Mouse (Mus musculus) skeletal muscle tissue, adult 2 months (tissue): ENCODE measurements around the gene 9930111J21Rik1.
A peak's percentile ranks its signal among the peaks of the same experiment; 100 is the strongest.
"Not testable (repeated sequence)": the region's sequence is repeated elsewhere in the genome, so short reads cannot be mapped to it uniquely, and the experiment has no call there.

ENCODE experiments used
- DNase-seq: peaks from one replicate; pipeline ENCODE4 v3.0.0-alpha.2; 2012; ENCODE audit warnings: low read depth, low spot score

9930111J21Rik1 gene

DNA sequence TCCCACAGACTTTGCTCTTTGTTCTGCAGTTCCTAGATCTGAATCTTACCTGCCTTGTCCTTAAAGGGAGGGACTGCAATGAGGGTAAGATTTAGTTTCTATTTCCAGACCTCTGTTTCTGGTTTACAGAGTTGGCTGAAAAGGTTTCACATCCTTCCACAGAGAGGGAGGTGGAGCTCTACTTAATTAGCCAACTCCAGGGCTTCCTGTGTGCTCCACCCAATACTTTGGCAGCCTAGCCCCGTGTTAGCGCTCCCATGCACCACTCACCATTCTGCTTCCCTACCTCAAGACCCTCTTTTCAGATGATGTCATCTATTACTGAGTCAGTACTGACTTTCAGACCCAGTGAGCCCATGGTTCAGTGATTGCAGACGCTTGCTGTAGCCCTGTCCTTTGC lies at the start of gene 9930111J21Rik1:
9930111J21Rik1 (minus strand) TSS at position 148 of the 400 bp plus-strand sequence.
- not testable (repeated sequence) for DNase-seq

DNA sequence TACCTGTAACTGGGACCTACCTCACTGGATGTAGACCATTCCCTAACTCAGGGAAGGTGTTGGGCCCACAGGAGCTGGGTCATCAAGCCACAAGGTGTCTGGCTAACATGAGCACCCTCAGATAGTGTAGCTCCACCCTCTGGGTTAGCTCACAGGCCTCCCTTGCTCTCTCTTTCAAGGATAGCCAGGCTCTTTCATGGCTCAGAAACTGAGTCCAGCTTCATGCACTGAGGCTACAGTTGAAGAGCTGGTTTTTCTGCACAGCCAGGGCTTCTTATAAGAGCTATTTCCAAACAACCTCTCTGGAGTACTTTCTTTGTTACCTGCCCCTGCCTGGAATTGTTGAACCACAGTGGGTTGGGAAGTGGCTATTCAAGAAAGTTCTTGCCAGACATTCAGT lies 32.9 kb upstream of the 9930111J21Rik1 start:
- DNase-seq: not testable (repeated sequence)

DNA sequence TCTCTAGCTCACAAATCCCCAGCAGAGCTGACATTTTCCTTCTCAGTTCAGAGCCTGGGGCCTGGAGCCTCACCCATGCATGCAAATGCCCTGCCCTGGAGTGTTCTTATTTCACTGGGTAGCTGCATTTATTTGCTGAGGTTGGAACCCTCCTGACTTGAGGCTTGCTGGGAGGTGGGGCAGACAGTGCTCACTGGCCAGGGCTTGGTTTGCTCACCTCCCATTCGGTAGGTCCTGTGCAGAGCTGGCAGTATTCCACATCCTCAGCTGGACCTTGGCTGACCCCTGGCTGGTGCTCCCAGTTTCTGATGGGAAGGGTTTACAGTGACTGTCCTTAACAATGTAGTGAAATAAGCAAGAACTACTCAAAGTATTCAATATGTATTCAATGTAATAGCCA lies 27.6 kb upstream of the 9930111J21Rik1 start:
- DNase-seq: not testable (repeated sequence)

DNA sequence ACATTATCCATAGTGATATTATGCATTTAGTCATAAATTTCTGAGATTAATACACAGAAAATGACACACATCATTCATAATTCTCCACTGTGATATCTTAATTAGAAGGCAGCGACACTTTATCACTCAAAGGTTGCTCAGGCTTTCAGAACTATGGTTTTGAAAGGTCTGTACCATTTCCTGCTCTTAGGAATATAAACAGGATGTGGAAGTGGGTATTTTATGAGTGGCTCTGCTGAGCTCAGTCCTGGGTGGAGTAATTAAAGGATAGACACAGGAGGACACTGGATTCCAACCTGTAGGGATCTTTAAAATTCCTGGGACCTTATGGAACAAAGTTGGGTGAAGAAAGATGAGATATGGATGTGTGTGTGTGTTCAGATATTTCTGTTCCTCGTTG lies 27.1 kb upstream of the 9930111J21Rik1 start:
- not testable (repeated sequence) for DNase-seq

DNA sequence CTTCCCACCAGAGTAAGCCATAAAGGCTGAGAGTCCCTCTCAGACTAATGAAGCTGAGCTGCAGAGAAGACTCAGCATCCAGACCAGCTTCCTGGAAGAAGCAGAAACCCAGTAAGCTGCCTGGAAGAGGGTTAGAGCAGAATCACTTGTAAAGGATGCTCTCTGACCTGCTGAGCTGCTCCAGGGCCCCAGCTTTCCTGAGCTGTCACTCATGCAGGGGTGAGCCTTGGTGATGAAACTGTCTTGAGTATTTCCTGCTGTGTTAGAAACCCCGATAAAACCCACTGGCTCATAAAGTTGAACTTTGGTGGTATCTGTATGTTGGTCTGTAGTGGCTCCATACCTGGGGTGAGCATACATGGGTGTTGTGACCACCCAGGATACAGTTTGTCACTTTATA lies 21.2 kb upstream of the 9930111J21Rik1 start:
- not testable (repeated sequence) for DNase-seq

DNA sequence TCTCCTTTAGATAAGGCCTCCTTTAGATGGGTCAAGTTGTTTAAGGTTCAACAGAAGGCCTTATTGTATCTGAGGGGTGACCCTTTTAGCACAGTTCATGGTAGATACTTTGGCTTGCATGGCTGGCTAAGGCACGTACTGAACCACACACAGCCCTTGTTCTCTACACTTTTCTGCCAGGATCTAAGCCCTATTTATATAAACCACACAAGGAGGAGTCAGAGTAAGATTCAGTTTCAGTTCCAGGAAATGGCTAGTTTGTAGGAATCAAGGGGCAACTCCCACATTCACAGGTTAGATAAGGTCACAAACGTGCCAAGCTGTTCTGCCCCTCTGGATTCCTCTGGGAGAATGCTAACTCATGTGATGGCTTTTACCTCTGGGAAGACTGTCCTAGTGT lies 14.8 kb upstream of the 9930111J21Rik1 start, which contains the start of gene Tgtp1:
Tgtp1 (minus strand) TSS at position 155 of the 400 bp plus-strand sequence.
- not testable (repeated sequence) for DNase-seq

DNA sequence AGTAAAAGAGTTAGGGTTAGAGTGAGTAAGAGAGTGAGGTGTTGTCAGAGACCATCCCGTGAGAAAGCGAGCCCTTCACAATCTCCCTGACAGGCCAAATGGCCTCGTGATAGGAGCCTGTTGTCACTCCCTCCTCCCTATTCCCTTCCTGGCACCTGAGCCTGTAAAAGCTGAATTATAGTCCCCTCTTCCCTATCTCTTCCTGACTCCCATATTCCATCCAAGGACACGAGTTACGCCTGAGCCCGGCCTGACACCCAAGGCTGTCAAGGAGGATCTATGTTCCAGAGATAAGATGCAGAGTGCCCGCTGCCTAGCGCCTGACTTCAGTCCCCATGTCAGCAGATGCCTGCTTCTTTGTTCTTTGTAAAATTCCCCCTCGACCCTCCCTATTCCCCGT lies 14.1 kb upstream of the 9930111J21Rik1 start:
- DNase-seq: not testable (repeated sequence)

DNA sequence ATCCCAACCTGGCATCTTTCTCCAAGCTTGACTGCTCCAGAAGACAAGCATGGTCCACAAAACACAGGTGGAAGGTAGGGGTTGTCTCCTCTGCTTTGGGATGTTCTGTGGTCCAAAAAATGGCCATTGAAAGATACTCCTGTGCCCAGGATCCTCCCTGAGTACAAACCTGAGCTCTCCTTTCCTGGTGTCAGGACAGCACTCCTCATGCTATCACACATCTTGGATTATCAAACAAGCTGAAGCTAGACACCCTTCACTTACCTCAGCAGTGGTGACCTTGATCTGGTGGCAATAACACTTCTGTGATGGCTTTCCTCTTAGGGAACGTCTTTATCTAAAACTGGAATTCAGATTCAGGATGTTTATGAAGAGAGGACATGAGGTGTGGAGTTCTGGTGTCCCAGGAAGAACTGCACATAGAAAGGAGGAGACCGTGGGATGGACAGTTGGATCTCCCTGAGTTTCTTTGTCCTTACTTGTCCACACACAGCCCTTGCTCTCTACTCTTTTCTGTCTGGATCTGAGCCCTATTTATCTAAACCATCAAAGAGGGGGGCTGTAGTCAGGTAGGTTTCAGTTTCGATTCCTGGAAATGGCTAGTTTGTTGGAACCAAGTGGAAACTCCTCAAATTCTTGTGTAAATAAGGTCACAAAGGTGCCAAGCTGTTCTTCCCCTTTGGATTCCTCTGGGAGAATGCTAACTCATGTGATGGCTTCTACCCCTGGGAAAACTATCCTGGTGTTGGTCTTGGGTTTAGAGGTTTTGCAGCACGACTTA lies 12.7 kb upstream of the 9930111J21Rik1 start, which contains the start of gene Gm12185:
Gm12185 (minus strand) TSS at position 487 of the 781 bp plus-strand sequence.
- peak; percentile 6 for DNase-seq

DNA sequence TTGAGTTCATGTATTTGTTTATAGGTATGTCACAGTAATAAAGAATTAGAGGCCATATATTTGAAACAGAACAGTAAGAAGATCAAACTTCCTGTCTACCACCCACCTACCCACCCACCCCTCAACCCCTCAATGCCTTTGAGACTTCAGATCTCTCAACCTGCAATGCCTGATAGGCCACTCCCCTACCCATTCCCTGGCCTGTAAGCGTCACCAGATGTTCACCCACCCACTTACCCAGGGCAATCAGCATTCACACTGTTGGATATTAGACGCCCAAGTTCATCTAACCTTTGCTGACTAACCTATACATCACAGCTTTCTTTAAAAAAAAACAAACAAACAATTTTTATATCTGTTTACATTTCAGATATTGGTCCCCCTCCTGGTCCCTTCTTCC lies 10.8 kb upstream of the 9930111J21Rik1 start:
- not testable (repeated sequence) for DNase-seq

DNA sequence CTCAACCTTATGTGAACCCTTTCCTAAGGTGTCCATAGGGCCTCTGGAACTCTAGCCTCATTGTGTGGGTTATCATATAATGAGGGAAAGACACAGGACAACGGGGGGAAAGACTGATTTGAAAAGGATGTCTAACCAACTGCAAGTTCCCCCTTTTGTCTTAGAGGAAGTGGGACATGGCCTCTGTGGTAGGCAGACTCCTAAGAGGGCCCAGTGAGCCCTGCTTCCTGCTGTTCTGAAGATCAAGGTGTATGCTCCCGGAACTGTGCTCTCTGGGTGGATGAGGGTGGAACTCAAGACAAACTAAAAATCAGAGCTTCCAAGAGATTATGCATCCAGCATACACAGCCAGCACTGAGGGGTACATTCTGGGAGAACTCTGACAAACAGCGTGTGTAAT lies 9.0 kb upstream of the 9930111J21Rik1 start:
- not testable (repeated sequence) for DNase-seq

DNA sequence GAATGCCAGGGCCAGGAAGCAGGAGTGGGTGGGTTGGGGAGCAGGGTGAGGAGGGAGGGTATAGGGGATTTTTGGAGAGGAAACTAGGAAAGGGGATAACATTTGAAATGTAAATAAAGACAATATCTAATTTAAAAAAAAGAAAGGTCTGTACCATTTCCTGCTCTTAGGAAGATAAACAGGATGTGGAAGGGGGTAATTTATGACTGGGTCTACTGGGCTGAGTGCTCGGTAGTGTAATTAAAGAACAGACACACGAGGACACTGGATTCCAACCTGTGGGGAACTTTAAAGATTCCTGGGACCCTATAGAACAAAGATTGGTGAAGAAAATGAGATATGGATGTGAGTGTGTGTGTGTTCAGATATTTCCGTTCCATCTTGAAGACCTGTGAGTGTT lies 3.6 kb upstream of the 9930111J21Rik1 start:
- DNase-seq: not testable (repeated sequence)

DNA sequence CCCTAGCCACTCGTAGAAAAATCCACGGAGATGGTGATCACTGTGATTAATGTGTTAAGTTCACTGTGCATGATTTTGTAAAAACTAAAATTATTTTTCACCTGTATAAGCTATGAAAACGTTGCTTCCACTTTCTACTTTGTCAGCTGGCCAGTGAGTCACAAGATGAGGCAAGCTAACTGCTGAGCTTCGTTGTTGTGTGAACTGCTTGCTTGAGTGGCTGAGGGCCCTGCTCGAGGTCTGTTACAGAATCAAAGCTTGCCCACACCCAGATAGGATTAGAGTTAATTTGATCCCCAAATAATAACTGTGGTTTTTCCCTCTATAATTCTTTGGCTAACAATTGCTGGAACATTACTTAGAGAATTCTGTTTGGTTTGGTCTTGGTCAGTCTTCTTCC lies 854 bp upstream of the 9930111J21Rik1 start:
- DNase-seq: not testable (repeated sequence)

DNA sequence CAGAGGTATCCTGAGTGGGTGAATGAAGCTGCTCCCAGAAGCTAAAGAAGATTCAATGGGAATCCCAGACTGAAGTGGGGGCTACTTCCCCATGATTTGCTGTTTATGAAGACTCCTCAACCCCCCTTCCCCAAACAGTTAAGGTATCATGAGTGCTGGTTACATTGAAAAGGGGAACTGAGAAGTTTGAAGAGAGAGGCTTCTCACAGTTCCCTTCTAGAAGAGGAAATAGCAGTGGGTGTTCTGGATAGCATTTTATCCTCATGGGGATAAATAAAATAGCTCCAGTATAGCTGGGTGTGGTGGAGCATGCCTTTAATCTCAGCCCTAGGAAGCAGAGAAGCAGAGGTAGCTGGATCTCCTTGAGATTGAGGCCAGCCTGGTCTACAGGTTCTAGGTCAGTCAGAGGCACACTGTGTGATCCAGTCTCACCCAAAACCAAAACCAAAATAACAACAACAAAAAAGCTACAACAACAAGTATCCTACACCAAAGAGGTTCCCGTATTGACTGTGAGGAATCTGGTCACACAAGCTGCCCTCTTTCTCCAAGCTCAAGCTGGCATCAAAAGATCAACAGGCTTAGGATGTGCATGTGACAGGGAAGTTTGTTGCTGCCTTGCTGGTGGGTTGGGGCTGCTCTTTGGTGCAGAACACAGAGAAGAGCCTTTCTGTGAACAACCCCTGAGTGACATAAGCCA lies 808 bp downstream of the 9930111J21Rik1 start, which contains the start of gene Olfr56:
Olfr56 (plus strand) TSS at position 650 of the 700 bp plus-strand sequence.
- DNase-seq: not testable (repeated sequence)

DNA sequence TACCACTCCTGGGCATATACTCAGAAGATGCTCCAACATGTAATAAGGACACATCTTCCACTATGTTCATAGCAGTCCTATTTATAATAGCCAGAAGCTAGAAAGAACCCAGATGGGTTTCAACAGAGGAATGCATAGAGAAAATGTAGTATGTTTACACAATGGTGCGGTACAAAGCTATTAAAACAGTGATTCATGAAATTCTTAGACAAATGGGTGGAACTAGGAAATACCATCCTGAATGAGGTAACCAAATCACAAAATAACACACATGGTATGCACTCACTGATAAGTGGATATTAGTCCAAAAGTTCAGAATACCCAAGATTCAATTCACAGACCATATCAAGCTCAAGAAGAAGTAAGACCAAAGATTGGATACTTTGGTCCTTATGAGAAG lies 4.5 kb downstream of the 9930111J21Rik1 start:
- not testable (repeated sequence) for DNase-seq

DNA sequence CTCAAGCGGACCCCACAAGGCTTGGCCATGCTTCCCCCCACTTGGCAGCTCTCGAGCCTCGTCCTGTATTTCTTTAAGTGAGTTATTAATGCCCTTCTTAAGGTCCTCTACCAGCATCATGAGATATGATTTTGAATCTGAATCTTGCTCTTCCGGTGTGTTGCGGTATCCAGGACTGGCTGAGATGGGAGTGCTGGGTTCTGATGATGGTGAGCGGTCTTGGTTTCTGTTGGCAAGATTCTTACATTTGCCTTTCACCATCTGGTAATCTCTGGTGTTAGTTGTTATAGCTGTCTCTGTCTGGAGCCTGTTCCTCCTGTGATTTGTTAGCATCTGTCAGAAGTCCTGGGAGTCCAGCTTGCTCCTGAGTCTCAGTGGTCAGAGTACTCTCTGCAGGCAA lies 33.1 kb downstream of the 9930111J21Rik1 start, which contains the start of gene Psme2b:
Psme2b (minus strand) TSS at position 101 of the 400 bp plus-strand sequence.
- not testable (repeated sequence) for DNase-seq

DNA sequence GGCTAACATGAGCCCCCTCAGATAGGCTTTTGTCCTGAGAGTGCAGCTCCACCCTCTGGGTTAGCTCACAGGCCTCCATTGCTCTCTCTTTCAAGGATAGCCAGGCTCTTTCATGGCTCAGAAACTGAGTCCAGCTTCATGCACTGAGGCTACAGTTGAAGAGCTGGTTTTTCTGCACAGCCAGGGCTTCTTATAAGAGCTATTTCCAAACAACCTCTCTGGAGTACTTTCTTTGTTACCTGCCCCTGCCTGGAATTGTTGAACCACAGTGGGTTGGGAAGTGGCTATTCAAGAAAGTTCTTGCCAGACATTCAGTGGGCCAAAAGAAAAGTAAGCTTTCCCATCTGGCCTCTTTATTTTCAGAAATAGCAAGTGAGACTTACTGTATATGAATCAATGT lies 39.9 kb downstream of the 9930111J21Rik1 start:
- DNase-seq: not testable (repeated sequence)

DNA sequence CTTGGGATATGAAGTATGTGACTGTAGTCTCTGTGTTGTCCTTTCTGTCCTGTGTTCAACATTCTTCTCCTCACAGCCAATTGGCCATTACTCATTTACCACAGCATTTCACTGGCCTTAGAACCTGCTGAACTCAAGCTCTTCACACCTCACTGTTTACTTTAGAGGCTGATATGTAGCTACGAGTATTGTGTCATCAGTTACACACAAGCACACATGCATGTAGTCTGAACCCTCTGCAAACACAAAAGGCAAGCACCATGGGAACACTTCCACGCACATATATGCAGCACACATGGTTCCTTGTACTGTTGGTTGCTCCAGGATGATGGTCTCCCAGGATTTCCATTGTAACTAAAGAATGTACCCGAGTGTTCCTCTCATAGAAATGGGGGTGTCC lies 43.9 kb downstream of the 9930111J21Rik1 start:
- not testable (repeated sequence) for DNase-seq

DNA sequence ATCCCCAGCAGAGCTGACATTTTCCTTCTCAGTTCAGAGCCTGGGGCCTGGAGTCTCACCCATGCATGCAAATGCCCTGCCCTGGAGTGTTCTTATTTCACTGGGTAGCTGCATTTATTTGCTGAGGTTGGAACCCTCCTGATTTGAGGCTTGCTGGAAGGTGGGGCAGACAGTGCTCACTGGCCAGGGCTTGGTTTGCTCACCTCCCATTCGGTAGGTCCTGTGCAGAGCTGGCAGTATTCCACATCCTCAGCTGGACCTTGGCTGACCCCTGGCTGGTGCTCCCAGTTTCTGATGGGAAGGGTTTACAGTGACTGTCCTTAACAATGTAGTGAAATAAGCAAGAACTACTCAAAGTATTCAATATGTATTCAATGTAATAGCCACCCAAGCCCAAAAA lies 45.3 kb downstream of the 9930111J21Rik1 start:
- not testable (repeated sequence) for DNase-seq

DNA sequence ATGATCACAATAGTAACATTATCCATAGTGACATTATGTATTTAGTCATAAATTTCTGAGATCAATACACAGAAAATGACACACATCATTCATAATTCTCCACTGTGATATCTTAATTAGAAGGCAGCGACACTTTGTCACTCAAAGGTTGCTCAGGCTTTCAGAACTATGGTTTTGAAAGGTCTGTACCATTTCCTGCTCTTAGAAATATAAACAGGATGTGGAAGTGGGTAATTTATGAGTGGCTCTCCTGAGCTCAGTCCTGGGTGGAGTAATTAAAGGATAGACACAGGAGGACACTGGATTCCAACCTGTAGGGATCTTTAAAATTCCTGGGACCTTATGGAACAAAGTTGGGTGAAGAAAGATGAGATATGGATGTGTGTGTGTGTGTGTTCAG lies 45.8 kb downstream of the 9930111J21Rik1 start:
- DNase-seq: not testable (repeated sequence)

DNA sequence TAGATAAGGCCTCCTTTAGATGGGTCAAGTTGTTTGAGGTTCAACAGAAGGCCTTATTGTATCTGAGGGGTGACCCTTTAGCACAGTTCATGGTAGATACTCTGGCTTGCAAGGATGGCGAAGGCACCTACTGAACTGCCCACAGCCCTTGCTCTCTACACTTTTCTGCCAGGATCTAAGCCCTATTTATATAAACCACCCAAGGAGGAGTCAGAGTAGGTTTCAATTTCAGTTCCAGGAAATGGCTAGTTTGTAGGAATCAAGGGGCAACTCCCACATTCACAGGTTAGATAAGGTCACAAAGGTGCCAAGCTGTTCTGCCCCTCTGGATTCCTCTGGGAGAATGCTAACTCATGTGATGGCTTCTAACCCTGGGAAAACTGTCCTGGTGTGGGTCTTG lies 51.1 kb downstream of the 9930111J21Rik1 start:
- DNase-seq: not testable (repeated sequence)

DNA sequence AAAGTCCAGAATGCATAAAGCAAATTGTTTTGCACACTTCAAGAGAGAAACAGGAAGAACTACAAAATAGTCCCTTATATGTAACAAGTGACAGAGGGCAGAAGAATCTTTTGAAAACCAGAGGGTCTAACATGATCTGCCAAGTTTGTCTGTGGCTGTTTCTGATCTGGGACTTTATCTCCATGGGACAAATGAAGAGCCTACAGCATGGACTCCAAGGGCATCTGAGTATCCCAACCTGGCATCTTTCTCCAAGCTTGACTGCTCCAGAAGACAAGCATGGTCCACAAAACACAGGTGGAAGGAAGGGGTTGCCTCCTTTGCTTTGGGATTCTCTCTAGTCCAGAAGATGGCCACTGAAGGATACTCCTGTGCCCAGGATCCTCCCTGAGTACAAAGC lies 52.8 kb downstream of the 9930111J21Rik1 start:
- not testable (repeated sequence) for DNase-seq

DNA sequence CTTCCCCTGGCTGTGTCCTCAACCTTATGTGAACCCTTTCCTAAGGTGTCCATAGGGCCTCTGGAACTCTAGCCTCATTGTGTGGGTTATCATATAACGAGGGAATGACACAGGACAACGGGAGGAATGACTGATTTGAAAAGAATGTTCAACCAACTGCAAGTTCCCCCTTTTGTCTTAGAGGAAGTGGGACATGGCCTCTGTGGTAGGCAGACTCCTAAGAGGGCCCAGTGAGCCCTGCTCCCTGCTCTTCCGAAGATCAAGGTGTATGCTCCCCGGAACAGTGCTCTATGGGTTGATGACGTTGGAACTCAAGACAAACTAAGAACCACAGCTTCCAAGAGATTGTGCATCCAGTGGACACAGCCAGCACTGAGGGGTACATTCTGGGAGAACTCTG lies 55.4 kb downstream of the 9930111J21Rik1 start:
- DNase-seq: not testable (repeated sequence)
